Mouse (Mus musculus): ENCODE results near the gene Rpl13a. TPM values are rescaled to one million over a fixed set of nuclear protein-coding genes. Genes with fewer than 3 reads are reported as not detected.

Rpl13a gene
- total RNA-seq, 2 experiments from 2014 or later, result 552 to 624 TPM

- no peak overlapping the region for H3K4me3 ChIP-seq
- TF ChIP-seq CTCF (IDR thresholded peaks at IDR 0.05), result no peak
- intact Hi-C loops (cut with DNase I), result no loop called here
- DNase-seq, result no peak
- no peak overlapping the region for H3K27ac ChIP-seq
Observed at GRCm38 (mm10) chr7:45164833-45165232, 36.3 kb upstream of the Rpl13a start.

GRCm38 (mm10) chr7:45163735-45164490 is 35.4 kb upstream of the Rpl13a start, which contains the start of gene Slc17a7:
Gene Slc17a7 (plus strand): TSS chr7:45163949.
- no peak for TF ChIP-seq CTCF (IDR thresholded peaks at IDR 0.05)
- intact Hi-C loops (cut with DNase I), result loop anchor here (2.0 kb wide), 1 partner anchor 135 kb away; no protein-coding TSS in a partner anchor
- Histone ChIP-seq H3K4me3 (peak within 1 kb of the TSS; percentile 67), H3K27ac (no peak within 1 kb of the TSS)
- DNase-seq, result peak; percentile 44

- intact Hi-C loops (cut with DNase I), result loop anchor here (1.0 to 2.0 kb wide), 2 partner anchors 35 to 136 kb away; no protein-coding TSS in a partner anchor
- H3K4me3 ChIP-seq, result no peak overlapping the region
- TF ChIP-seq CTCF (IDR thresholded peaks at IDR 0.05), result no peak
- no peak for DNase-seq
- no peak overlapping the region for H3K27ac ChIP-seq
Observed at GRCm38 (mm10) chr7:45162996-45163615, 34.5 kb upstream of the Rpl13a start.

GRCm38 (mm10) chr7:45162551-45162950 is 34.0 kb upstream of the Rpl13a start:
- Histone ChIP-seq H3K27ac (no peak overlapping the region), H3K4me3 (peak overlapping the region; percentile 74)
- no peak for DNase-seq
- TF ChIP-seq CTCF (IDR thresholded peaks at IDR 0.05), result no peak
- intact Hi-C loops (cut with DNase I), result loop anchor here (1.0 to 2.0 kb wide), 2 partner anchors 36 to 136 kb away; no protein-coding TSS in a partner anchor

- H3K4me3 ChIP-seq, result peak overlapping the region; percentile 74
- TF ChIP-seq CTCF (IDR thresholded peaks at IDR 0.05), result peak; percentile 86
- peak; percentile 94 for DNase-seq
- intact Hi-C loops (cut with DNase I), result loop anchor here (1.0 to 2.0 kb wide), 2 partner anchors 36 to 137 kb away; no protein-coding TSS in a partner anchor
- peak overlapping the region; percentile 60; the same call in 1 of the 2 replicates for H3K27ac ChIP-seq
Observed at GRCm38 (mm10) chr7:45161612-45162473, 33.3 kb upstream of the Rpl13a start.

GRCm38 (mm10) chr7:45160866-45161265 is 32.3 kb upstream of the Rpl13a start:
- TF ChIP-seq CTCF (IDR thresholded peaks at IDR 0.05), result no peak
- no peak for DNase-seq
- intact Hi-C loops (cut with DNase I), result no loop called here
- H3K27ac ChIP-seq, result no peak overlapping the region
- H3K4me3 ChIP-seq, result no peak overlapping the region

- intact Hi-C loops (cut with DNase I), result no loop called here
- TF ChIP-seq CTCF (IDR thresholded peaks at IDR 0.05), result no peak
- Histone ChIP-seq H3K27ac (no peak overlapping the region), H3K4me3 (no peak overlapping the region)
- no peak for DNase-seq
Observed at GRCm38 (mm10) chr7:45160316-45160800, 31.8 kb upstream of the Rpl13a start.

GRCm38 (mm10) chr7:45158991-45159390 is 30.4 kb upstream of the Rpl13a start:
- no peak overlapping the region for H3K4me3 ChIP-seq
- intact Hi-C loops (cut with DNase I), result no loop called here
- TF ChIP-seq CTCF (IDR thresholded peaks at IDR 0.05), result no peak
- DNase-seq, result no peak
- no peak overlapping the region for H3K27ac ChIP-seq

GRCm38 (mm10) chr7:45157459-45157858 is 28.9 kb upstream of the Rpl13a start:
- intact Hi-C loops (cut with DNase I), result no loop called here
- Histone ChIP-seq H3K4me3 (no peak overlapping the region), H3K27ac (no peak overlapping the region)
- DNase-seq, result no peak
- no peak for TF ChIP-seq CTCF (IDR thresholded peaks at IDR 0.05)

GRCm38 (mm10) chr7:45156206-45156605 is 27.6 kb upstream of the Rpl13a start:
- no peak overlapping the region for H3K27ac ChIP-seq
- DNase-seq, result no peak
- no peak for TF ChIP-seq CTCF (IDR thresholded peaks at IDR 0.05)
- no peak overlapping the region for H3K4me3 ChIP-seq
- intact Hi-C loops (cut with DNase I), result no loop called here

GRCm38 (mm10) chr7:45155590-45155989 is 27.0 kb upstream of the Rpl13a start:
- intact Hi-C loops (cut with DNase I), result no loop called here
- Histone ChIP-seq H3K4me3 (no peak overlapping the region), H3K27ac (peak overlapping the region; percentile 97; the same call in 1 of the 2 replicates)
- TF ChIP-seq CTCF (IDR thresholded peaks at IDR 0.05), result no peak
- DNase-seq, result no peak

- TF ChIP-seq CTCF (IDR thresholded peaks at IDR 0.05), result peak; percentile 62
- DNase-seq, result peak; percentile 76
- intact Hi-C loops (cut with DNase I), result no loop called here
- H3K4me3 ChIP-seq, result peak overlapping the region; percentile 86
- H3K27ac ChIP-seq, result peak overlapping the region; percentile 97
Observed at GRCm38 (mm10) chr7:45154993-45155514, 26.5 kb upstream of the Rpl13a start.

Measured in gastrocnemius, adult 2 months (tissue).